Mouse (Mus musculus) MEL (cell line): ENCODE measurements around the gene Gsto2.

Source experiments
- CHD1 ChIP-seq: IDR thresholded peaks from 2 replicates; pipeline ENCODE4 v1.6.1; 2012; ENCODE audit warnings: low read depth, mild to moderate bottlenecking, inconsistent platforms, low read length, improper control_type of control experiment
- E2F4 ChIP-seq: IDR thresholded peaks from 2 replicates; pipeline ENCODE4 v1.6.1; 2011; ENCODE audit warnings: low read depth, low read length, improper control_type of control experiment, borderline replicate concordance
- EP300 ChIP-seq, 2 experiments: IDR thresholded peaks; 2 replicates each; pipeline ENCODE4 v1.6.1; 2011; ENCODE audit warnings: improper control_type of control experiment in 2 of 2, low read length in 2 of 2, low read depth in 1 of 2, mild to moderate bottlenecking in 1 of 2
- GATA1 ChIP-seq: IDR thresholded peaks from 2 replicates; pipeline ENCODE4 v1.6.1; 2011; ENCODE audit warnings: low read depth, low read length, improper control_type of control experiment
- MAFK ChIP-seq: IDR thresholded peaks from 2 replicates; pipeline ENCODE4 v1.6.1; 2011; ENCODE audit warnings: low read depth, mild to moderate bottlenecking, low read length, improper control_type of control experiment, borderline replicate concordance
- MXI1 ChIP-seq: IDR thresholded peaks from 2 replicates; pipeline ENCODE4 v1.6.1; 2011; ENCODE audit warnings: mild to moderate bottlenecking, low read depth, low read length, improper control_type of control experiment
- POLR2A ChIP-seq, 2 experiments: IDR thresholded peaks; 2 replicates each; pipeline ENCODE4 v1.6.1; 2011 to 2012; ENCODE audit warnings: low read length in 2 of 2, mild to moderate bottlenecking in 2 of 2, control low read depth in 1 of 2, improper control_type of control experiment in 1 of 2, low read depth in 1 of 2, moderate library complexity in 1 of 2; ENCODE audit not compliant: control insufficient read depth in 1 of 2, insufficient read depth in 1 of 2, poor library complexity in 1 of 2
- ZKSCAN1 ChIP-seq: IDR thresholded peaks from 2 replicates; pipeline ENCODE4 v1.6.1; 2012; ENCODE audit warnings: low read depth, mild to moderate bottlenecking, inconsistent platforms, low read length, improper control_type of control experiment, moderate library complexity

- TF ChIP-seq POLR2A (IDR thresholded peaks at IDR 0.05; ENCODE audit: control insufficient read depth in 1 of 2, insufficient read depth in 1 of 2, low read depth in 1 of 2, low read length in 2 of 2, poor library complexity in 1 of 2) (no peak), MXI1 (no peak), E2F4 (no peak), MAFK (no peak), GATA1 (no peak), CHD1 (no peak), ZKSCAN1 (no peak), EP300 (IDR thresholded peaks at IDR 0.05; ENCODE audit: low read depth in 1 of 2, low read length in 2 of 2) (no peak)
These were observed 27.8 kb downstream of the Gsto2 start for GRCm38 (mm10) chr19:47893092-47893491.
